Mouse (Mus musculus) right cerebral cortex, adult 18-20 months (tissue): ENCODE measurements at regions not wholly inside any gene's neighbourhood (a gene's known extent, or its start where the extent isn't known, plus 50 kb on each side); places are given as distances from the start of the nearest gene placed in this dataset.

Source experiments
- DNase-seq: peaks from one replicate; pipeline ENCODE4 v3.0.0; 2022; ENCODE audit warnings: mixed read lengths

GRCm38 (mm10) chr10:98857395-98857794 is 56.8 kb upstream of the Atp2b1 start:
- DNase-seq: no peak

- DNase-seq: peak; percentile 40
Observed at GRCm38 (mm10) chr10:98861521-98861920, 52.7 kb upstream of the Atp2b1 start.

- DNase-seq: no peak
Observed at GRCm38 (mm10) chr10:98862712-98863111, 51.5 kb upstream of the Atp2b1 start.

GRCm38 (mm10) chr10:98864384-98864783 is 49.8 kb upstream of the Atp2b1 start:
- no peak for DNase-seq
